Mouse (Mus musculus) intestine, postnatal 0 days (tissue): ENCODE measurements around the gene Fbxo36. TPM values are rescaled to one million over a fixed set of nuclear protein-coding genes. Genes with fewer than 3 reads are reported as not detected.
A peak's percentile ranks its signal among the peaks of the same experiment; 100 is the strongest.

Experiments
- ATAC-seq: fragments of 200-750 bp; cut with Nextera tagmentation; 2 replicates; pipeline ENCODE4 v1.8.0; 2017; ENCODE audit warnings: mild to moderate bottlenecking, moderate TSS enrichment, moderate library complexity
- H3K27ac ChIP-seq: fragments of 300-500 bp; sonication (generic); 2 replicates; pipeline ENCODE4 v1.5.1; 2014; ENCODE audit warnings: mild to moderate bottlenecking, low read depth, low read length, moderate library complexity
- H3K27me3 ChIP-seq: fragments of 300-500 bp; sonication (generic); replicated peaks from 2 replicates; pipeline ENCODE4 v1.6.1; 2014; ENCODE audit warnings: low read length, mixed read lengths; ENCODE audit not compliant: control insufficient read depth, insufficient read depth
- H3K36me3 ChIP-seq: fragments of 300-500 bp; sonication (generic); 2 replicates; pipeline ENCODE4 v1.6.1; 2014; ENCODE audit warnings: mild to moderate bottlenecking, moderate library complexity; ENCODE audit not compliant: control insufficient read depth, insufficient read depth
- H3K4me1 ChIP-seq: fragments of 300-500 bp; sonication (generic); replicated peaks from 2 replicates; pipeline ENCODE4 v1.6.1; 2014; ENCODE audit warnings: antibody characterized with exemption, low read length, mixed read lengths; ENCODE audit not compliant: control insufficient read depth, insufficient read depth
- H3K4me2 ChIP-seq: fragments of 300-500 bp; sonication (generic); replicated peaks from 2 replicates; pipeline ENCODE4 v1.6.1; 2014; ENCODE audit warnings: low read depth, mild to moderate bottlenecking, moderate library complexity
- H3K4me3 ChIP-seq: fragments of 300-500 bp; sonication (generic); 2 replicates; pipeline ENCODE4 v1.5.1; 2014; ENCODE audit warnings: low read depth, low read length
- H3K9ac ChIP-seq: fragments of 300-500 bp; sonication (generic); 2 replicates; pipeline ENCODE4 v1.6.1; 2014; ENCODE audit warnings: mild to moderate bottlenecking, low read depth, low read length
- H3K9me3 ChIP-seq: fragments of 300-500 bp; sonication (generic); 2 replicates; pipeline ENCODE4 v1.6.1; 2016; ENCODE audit warnings: mixed run types; ENCODE audit not compliant: control insufficient read depth
- CTCF ChIP-seq: sonication (generic); IDR thresholded peaks from 2 replicates; pipeline ENCODE4 v1.5.1; 2016; ENCODE audit warnings: low read depth, mild to moderate bottlenecking, control low read depth, antibody characterized with exemption, moderate library complexity
- whole genome bisulfite sequencing: fragments of 180-500 bp; shearing (Covaris S2); extraction: QIAGEN DNeasy Blood & Tissue Kit; methylation state at CpG from one replicate; pipeline ENCODE4 v1.1.7; 2014; 5-methylcytosine and 5-hydroxymethylcytosine counted together
- polyA plus RNA-seq: library from polyadenylated mRNA; unstranded; fragments of >200 nt; fragmentation: Nextera tagmentation; extraction: Ambion mirVana; gene quantifications from 2 replicates; pipeline ENCODE4 v1.2.1, GENCODE M21; 2015

Gene Fbxo36
- polyA plus RNA-seq, 1 experiment from 2014 or later: 14.4 TPM

GRCm38 (mm10) chr1:84861255-84861630 is 21.6 kb downstream of the Fbxo36 start:
- Histone ChIP-seq H3K27ac (no peak overlapping the region), H3K27me3 (no peaks in the 10 kb centered on the region), H3K36me3 (no peaks in the 10 kb centered on the region), H3K9me3 (no peaks in the 10 kb centered on the region), H3K4me3 (no peak overlapping the region), H3K4me1 (0 out of 2 replicates have a peak, but pooled peaks cover 3% of the 10 kb centered on the region), H3K4me2 (no peak overlapping the region), H3K9ac (no peak overlapping the region)
- WGBS: 70% methylated on average over 1 of the region's 1 CpGs
- no peak for TF ChIP-seq CTCF
- no peak for ATAC-seq

GRCm38 (mm10) chr1:84864645-84865044 is 25.0 kb downstream of the Fbxo36 start:
- ATAC-seq: no peak
- Histone ChIP-seq H3K9me3 (no peaks in the 10 kb centered on the region), H3K9ac (no peak overlapping the region), H3K27ac (no peak overlapping the region), H3K4me3 (no peak overlapping the region), H3K36me3 (no peaks in the 10 kb centered on the region), H3K4me1 (0 out of 2 replicates have a peak, but pooled peaks cover 3% of the 10 kb centered on the region), H3K4me2 (no peak overlapping the region), H3K27me3 (no peaks in the 10 kb centered on the region)
- TF ChIP-seq CTCF: no peak
- 24% methylated on average over 2 of the region's 2 CpGs for WGBS

GRCm38 (mm10) chr1:84866231-84866630 is 26.6 kb downstream of the Fbxo36 start:
- no peaks in the 10 kb centered on the region for H3K36me3 ChIP-seq
- H3K9ac ChIP-seq: no peak overlapping the region
- no peak for TF ChIP-seq CTCF
- 0 out of 2 replicates have a peak, but pooled peaks cover 3% of the 10 kb centered on the region for H3K4me1 ChIP-seq
- H3K4me2 ChIP-seq: no peak overlapping the region
- H3K9me3 ChIP-seq: no peaks in the 10 kb centered on the region
- no peak for ATAC-seq
- no peak overlapping the region for H3K4me3 ChIP-seq
- H3K27me3 ChIP-seq: no peaks in the 10 kb centered on the region
- WGBS: 90% methylated on average over 6 of the region's 6 CpGs
- no peak overlapping the region for H3K27ac ChIP-seq

GRCm38 (mm10) chr1:84866706-84867230 is 27.1 kb downstream of the Fbxo36 start:
- ATAC-seq: no peak

GRCm38 (mm10) chr1:84868311-84868710 is 28.7 kb downstream of the Fbxo36 start:
- Histone ChIP-seq H3K4me3 (no peak overlapping the region), H3K36me3 (no peaks in the 10 kb centered on the region), H3K27me3 (no peaks in the 10 kb centered on the region), H3K4me1 (0 out of 2 replicates have a peak, but pooled peaks cover 7% of the 10 kb centered on the region), H3K9ac (no peak overlapping the region), H3K4me2 (no peak overlapping the region), H3K9me3 (no peaks in the 10 kb centered on the region), H3K27ac (no peak overlapping the region)
- ATAC-seq: no peak
- no peak for TF ChIP-seq CTCF

More at GRCm38 (mm10) chr1:84866706-84867230, 27.1 kb downstream of the Fbxo36 start:
- WGBS: 96% methylated on average over 3 of the region's 3 CpGs
- Histone ChIP-seq H3K4me3 (no peak overlapping the region), H3K36me3 (no peaks in the 10 kb centered on the region), H3K4me2 (no peak overlapping the region), H3K9ac (no peak overlapping the region), H3K4me1 (0 out of 2 replicates have a peak, but pooled peaks cover 5% of the 10 kb centered on the region), H3K27me3 (no peaks in the 10 kb centered on the region), H3K27ac (no peak overlapping the region), H3K9me3 (no peaks in the 10 kb centered on the region)
- peak; percentile 27; the same call in 1 of the 2 replicates for TF ChIP-seq CTCF

GRCm38 (mm10) chr1:84868841-84869240 is 29.2 kb downstream of the Fbxo36 start:
- H3K4me2 ChIP-seq: no peak overlapping the region
- H3K4me3 ChIP-seq: no peak overlapping the region
- H3K27ac ChIP-seq: no peak overlapping the region
- H3K27me3 ChIP-seq: no peaks in the 10 kb centered on the region
- no peak for ATAC-seq
- H3K9ac ChIP-seq: no peak overlapping the region
- H3K4me1 ChIP-seq: 0 out of 2 replicates have a peak, but pooled peaks cover 7% of the 10 kb centered on the region
- no peaks in the 10 kb centered on the region for H3K9me3 ChIP-seq
- TF ChIP-seq CTCF: no peak
- H3K36me3 ChIP-seq: no peaks in the 10 kb centered on the region
- 72% methylated on average over 4 of the region's 4 CpGs for WGBS

- peak; percentile 44 for TF ChIP-seq CTCF
- no peaks in the 10 kb centered on the region for H3K36me3 ChIP-seq
- no peak overlapping the region for H3K27ac ChIP-seq
- WGBS: 37% methylated on average over 7 of the region's 7 CpGs
- H3K4me2 ChIP-seq: 0 out of 2 replicates have a peak overlapping the region, but pooled peaks have one; percentile 13
- H3K4me3 ChIP-seq: no peak overlapping the region
- H3K4me1 ChIP-seq: 0 out of 2 replicates have a peak, but pooled peaks cover 7% of the 10 kb centered on the region
- ATAC-seq: no peak
- H3K27me3 ChIP-seq: no peaks in the 10 kb centered on the region
- no peak overlapping the region for H3K9ac ChIP-seq
- no peaks in the 10 kb centered on the region for H3K9me3 ChIP-seq
These were observed 29.9 kb downstream of the Fbxo36 start for GRCm38 (mm10) chr1:84869498-84869897.
